Mouse (Mus musculus): ENCODE results near the gene Rtn2. TPM values are rescaled to one million over a fixed set of nuclear protein-coding genes. Genes with fewer than 3 reads are reported as not detected.

Rtn2 gene
- polyA plus RNA-seq, 1 experiment from 2014 or later, result 9.1 TPM

DNA sequence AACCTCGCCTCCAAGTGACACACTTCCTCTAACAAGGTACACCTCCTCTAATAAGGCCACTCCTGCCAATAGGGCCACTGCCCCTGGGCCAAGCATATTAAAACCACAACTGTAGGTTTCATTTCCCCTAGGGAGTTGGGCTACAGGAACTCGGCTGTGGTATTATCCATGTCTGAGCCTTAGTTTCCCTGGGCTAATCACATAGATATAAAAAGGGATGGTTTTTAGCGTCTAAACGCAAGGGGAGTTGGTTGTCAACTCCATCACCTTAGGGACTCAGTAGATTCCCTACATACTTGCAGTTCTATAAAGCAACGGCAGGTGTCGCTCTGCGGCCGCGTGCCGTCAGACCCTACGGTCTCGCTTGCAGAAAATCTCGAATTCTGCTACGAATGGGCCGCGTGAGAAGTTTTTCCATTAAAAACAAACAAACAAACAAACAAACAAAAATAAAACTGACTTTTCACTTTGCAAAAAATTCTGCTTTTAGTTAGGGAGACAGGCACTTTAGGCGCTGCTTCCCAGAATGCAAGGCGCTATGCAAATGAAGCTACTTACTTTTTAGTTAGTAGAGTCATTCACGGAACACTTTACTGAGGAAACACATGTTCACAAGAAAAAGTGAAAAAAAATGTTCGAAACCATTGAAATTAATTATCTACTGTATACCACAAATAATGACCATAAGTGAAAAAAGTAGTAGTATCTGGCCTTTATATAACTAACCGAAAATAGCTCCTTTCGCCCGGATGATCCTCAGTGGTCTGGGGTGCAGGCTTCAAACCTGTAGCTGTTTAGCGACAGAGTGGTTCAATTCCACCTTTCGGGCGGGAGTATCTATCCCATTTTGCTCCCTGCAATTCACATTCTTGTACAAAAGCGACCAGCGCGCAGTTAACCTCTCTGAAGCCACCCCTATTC, 18.3 kb downstream of the Rtn2 start:
- H3K27me3 ChIP-seq (ENCODE audit: insufficient read depth, low read length), result peaks cover 41% of the 10 kb centered on the region

DNA sequence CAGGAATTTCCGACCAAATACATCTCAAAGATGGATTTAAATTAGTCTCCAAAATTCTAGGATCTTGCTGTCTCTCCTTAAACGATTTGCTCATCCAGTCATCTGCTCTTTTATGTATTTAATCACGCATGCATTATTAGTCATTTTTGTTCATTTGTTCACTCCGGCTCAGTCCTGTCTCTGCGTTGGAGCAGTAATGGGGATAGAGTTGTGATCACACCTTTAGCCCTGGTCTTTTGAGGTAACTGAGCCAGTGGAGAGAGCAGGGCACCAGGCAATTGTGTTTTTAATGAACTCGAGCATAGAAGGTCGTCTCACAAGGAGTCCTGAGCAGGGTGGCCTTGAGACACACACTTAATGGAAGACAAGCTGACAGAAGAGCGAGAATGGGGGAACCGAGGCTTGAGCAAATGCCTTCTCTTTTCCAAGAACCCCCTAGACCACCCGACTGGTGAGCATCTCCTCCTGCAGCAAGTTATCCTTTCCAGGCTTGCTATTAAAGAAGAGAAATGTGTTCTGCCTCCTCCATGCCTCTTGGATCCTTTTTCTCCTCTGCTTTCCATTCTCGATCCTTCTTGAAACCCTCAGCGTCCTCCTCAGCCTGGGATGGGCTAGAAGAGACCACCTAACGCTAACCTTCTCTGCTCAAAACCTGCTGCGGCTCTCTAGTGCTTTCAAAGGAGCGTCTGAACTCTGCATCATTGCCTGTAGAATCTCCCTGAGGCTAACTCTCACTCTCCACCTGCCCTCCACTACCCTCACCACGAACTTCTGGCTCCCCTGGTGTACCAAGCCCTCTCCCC, 19.2 kb downstream of the Rtn2 start:
- no peak for ATAC-seq (ENCODE audit: insufficient read depth)
- 11% methylated on average over 16 of the region's 16 CpGs for WGBS
- Histone ChIP-seq H3K9ac (peak overlapping the region; percentile 27), H3K9me3 (ENCODE audit: low read depth, low read length) (no peaks in the 10 kb centered on the region; the same call in 1 of the 2 replicates), H3K4me1 (ENCODE audit: insufficient read depth) (no peaks in the 10 kb centered on the region), H3K4me3 (ENCODE audit: low read depth, low read length) (peak overlapping the region; percentile 39), H3K27me3 (ENCODE audit: insufficient read depth, low read length) (peaks cover 50% of the 10 kb centered on the region), H3K4me2 (peak overlapping the region; percentile 54), H3K36me3 (ENCODE audit: insufficient read depth) (no peaks in the 10 kb centered on the region), H3K27ac (ENCODE audit: low read depth) (no peak overlapping the region)
- no peak for DNase-seq
- TF ChIP-seq CTCF (IDR thresholded peaks at IDR 0.05; ENCODE audit: low read depth), result no peak

More for the DNA sequence above, 18.3 kb downstream of the Rtn2 start:
- peak overlapping the region; percentile 54 for H3K4me2 ChIP-seq
- H3K27ac ChIP-seq (ENCODE audit: low read depth), result no peak overlapping the region
- H3K9ac ChIP-seq, result peak overlapping the region; percentile 7; the same call in 1 of the 2 replicates
- H3K9me3 ChIP-seq (ENCODE audit: low read depth, low read length), result no peaks in the 10 kb centered on the region; the same call in 1 of the 2 replicates
- WGBS, result under 1% methylated on average over 29 of the region's 29 CpGs
- DNase-seq (peak; percentile 94), ATAC-seq (ENCODE audit: insufficient read depth) (peak; percentile 88)
- H3K4me1 ChIP-seq (ENCODE audit: insufficient read depth), result no peaks in the 10 kb centered on the region
- H3K36me3 ChIP-seq (ENCODE audit: insufficient read depth), result no peaks in the 10 kb centered on the region
- TF ChIP-seq CTCF (IDR thresholded peaks at IDR 0.05; ENCODE audit: low read depth), result peak; percentile 96
- H3K4me3 ChIP-seq (ENCODE audit: low read depth, low read length), result peak overlapping the region; percentile 39

DNA sequence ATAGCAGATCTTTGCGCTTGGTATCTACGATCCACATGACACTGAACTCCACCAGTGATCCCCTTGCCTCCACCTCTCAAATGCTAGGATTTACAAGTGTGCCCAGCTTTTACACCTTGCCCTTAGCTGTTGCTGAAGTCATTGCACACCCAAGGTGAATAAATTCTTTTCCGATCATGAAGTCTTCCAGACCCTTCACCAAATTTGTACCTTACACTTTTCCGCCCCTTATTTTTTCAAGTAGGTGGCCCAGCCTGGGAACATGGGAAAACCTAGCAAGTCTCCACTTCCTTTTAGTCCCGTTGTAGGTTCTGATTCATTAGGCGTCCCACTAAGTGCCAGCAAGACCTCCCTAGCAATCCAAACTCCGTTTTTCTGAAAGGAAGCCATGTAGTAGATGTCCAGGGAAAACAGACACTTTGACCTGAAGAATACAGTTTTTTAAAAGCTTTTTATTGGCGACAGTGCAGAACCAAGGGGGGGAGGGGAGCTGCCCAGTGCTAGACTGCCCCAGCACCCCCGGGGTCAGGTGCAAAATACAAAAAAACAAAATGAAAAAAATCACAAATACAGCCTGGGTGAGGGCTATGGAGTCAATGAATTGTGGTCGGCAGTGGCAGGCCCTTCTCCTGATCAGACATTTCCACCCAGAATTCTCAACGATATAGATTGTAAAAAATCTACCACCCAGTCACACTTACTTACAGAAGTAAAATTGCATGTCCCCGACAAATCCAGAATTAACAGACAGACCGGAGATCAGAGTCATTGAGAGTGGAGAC, 20.0 kb downstream of the Rtn2 start:
- Histone ChIP-seq H3K36me3 (ENCODE audit: insufficient read depth) (no peaks in the 10 kb centered on the region), H3K4me3 (ENCODE audit: low read depth, low read length) (peak overlapping the region; percentile 39; the same call in 1 of the 2 replicates), H3K27me3 (ENCODE audit: insufficient read depth, low read length) (peaks cover 58% of the 10 kb centered on the region), H3K4me1 (ENCODE audit: insufficient read depth) (no peaks in the 10 kb centered on the region), H3K9ac (peak overlapping the region; percentile 27; the same call in 1 of the 2 replicates), H3K9me3 (ENCODE audit: low read depth, low read length) (no peaks in the 10 kb centered on the region), H3K4me2 (peak overlapping the region; percentile 54; the same call in 1 of the 2 replicates), H3K27ac (ENCODE audit: low read depth) (no peak overlapping the region)
- DNase-seq (no peak), ATAC-seq (ENCODE audit: insufficient read depth) (no peak)
- 49% methylated on average over 13 of the region's 13 CpGs for WGBS
- TF ChIP-seq CTCF (IDR thresholded peaks at IDR 0.05; ENCODE audit: low read depth), result no peak

DNA sequence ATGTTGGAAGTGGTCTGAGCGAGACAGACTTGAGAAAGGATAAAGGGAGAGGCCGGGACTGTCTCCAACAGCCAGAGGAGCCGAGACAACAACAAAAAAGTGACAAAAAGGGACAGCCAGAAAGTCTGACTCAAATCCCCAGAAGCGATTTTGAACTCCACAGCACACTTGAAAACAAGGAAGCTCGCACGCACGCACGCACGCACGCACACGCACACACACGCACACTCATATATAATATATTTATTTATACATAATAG, 20.6 kb downstream of the Rtn2 start:
- 78% methylated on average over 12 of the region's 12 CpGs for WGBS
- Histone ChIP-seq H3K9ac (no peak overlapping the region), H3K27ac (ENCODE audit: low read depth) (no peak overlapping the region), H3K4me3 (ENCODE audit: low read depth, low read length) (no peak overlapping the region), H3K9me3 (ENCODE audit: low read depth, low read length) (no peaks in the 10 kb centered on the region), H3K27me3 (ENCODE audit: insufficient read depth, low read length) (peaks cover 58% of the 10 kb centered on the region), H3K4me1 (ENCODE audit: insufficient read depth) (no peaks in the 10 kb centered on the region), H3K36me3 (ENCODE audit: insufficient read depth) (no peaks in the 10 kb centered on the region), H3K4me2 (no peak overlapping the region)
- ATAC-seq (ENCODE audit: insufficient read depth) (no peak), DNase-seq (no peak)
- no peak for TF ChIP-seq CTCF (IDR thresholded peaks at IDR 0.05; ENCODE audit: low read depth)

DNA sequence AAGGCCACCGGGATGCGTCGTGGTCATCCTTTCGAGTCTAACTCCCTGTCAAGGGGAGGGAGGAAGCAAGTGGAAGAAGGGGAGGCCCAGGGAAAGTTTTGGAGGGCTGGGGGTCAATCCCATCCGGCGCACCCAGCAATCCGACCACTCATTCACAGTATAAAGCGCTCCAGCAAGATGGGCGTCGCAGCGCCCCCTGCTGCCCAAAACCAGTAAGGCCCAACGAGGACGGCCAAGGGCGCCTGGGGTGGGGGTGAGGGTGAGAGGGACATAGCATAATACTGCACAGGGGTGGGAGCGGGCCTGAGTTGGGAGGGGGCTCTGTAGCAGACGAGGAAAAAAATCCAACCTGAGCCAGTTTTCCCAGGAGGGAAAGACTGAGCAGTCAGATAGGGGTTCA, 21.3 kb downstream of the Rtn2 start:
- Histone ChIP-seq H3K4me1 (ENCODE audit: insufficient read depth) (no peaks in the 10 kb centered on the region), H3K27ac (ENCODE audit: low read depth) (no peak overlapping the region), H3K9me3 (ENCODE audit: low read depth, low read length) (no peaks in the 10 kb centered on the region), H3K36me3 (ENCODE audit: insufficient read depth) (no peaks in the 10 kb centered on the region), H3K27me3 (ENCODE audit: insufficient read depth, low read length) (peaks cover 58% of the 10 kb centered on the region), H3K4me3 (ENCODE audit: low read depth, low read length) (peak overlapping the region; percentile 31), H3K4me2 (peak overlapping the region; percentile 58), H3K9ac (0 out of 2 replicates have a peak overlapping the region, but pooled peaks have one; percentile 10)
- TF ChIP-seq CTCF (IDR thresholded peaks at IDR 0.05; ENCODE audit: low read depth), result peak; percentile 88
- DNase-seq (peak; percentile 86), ATAC-seq (ENCODE audit: insufficient read depth) (no peak)
- 2% methylated on average over 16 of the region's 16 CpGs for WGBS

DNA sequence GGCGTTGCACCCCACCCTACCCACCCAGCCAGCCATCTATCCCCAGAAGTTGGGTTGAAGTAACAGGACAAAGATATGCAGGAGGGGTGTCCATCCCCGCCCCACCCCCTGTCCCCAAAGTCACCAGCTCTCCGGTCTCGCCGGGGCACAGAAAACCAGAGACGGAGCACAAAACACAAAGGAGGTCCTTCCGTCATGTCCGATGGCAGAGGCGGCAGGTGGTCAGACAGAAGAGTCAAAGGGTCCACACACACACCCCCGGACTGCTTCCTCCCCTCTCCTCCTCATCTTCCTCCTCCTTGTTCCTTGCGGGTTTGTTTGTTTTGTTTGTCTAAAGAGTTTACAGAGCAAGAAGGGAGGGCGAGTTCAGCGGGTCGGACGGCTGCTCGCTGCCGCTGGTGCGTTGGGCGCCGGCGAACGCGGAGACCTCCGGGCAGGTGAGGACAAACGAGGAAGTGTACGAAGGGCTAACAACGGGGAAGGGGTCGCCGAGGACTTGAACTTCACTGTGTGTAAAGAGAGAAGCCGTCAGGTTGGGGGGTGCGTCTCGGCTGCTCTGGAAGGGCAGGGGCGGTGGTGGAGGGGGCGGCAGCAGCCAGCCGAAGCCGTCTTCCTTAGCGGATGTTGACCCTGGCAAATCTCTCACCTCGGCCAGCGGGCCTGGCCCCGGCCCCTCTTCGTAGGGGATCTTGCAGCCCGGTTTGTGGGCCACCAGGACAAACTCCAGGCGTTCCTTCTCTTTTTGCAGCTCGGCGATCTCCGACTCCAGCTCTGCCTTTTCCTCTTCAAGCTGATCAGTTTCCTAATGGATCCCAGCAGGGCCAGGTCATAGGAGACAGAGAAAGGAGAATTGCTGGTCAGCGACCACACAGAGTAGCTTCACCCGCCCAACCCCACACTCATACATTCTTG, 22.3 kb downstream of the Rtn2 start:
- DNase-seq, result no peak

More for the DNA sequence above, 22.3 kb downstream of the Rtn2 start:
- no peak for ATAC-seq (ENCODE audit: insufficient read depth)
- H3K4me2 ChIP-seq, result peak overlapping the region; percentile 58
- peaks cover 58% of the 10 kb centered on the region for H3K27me3 ChIP-seq (ENCODE audit: insufficient read depth, low read length)
- H3K4me3 ChIP-seq (ENCODE audit: low read depth, low read length), result peak overlapping the region; percentile 31
- no peaks in the 10 kb centered on the region for H3K4me1 ChIP-seq (ENCODE audit: insufficient read depth)
- H3K36me3 ChIP-seq (ENCODE audit: insufficient read depth), result no peaks in the 10 kb centered on the region
- no peak overlapping the region for H3K9ac ChIP-seq
- no peaks in the 10 kb centered on the region for H3K9me3 ChIP-seq (ENCODE audit: low read depth, low read length)
- no peak overlapping the region for H3K27ac ChIP-seq (ENCODE audit: low read depth)
- WGBS, result 2% methylated on average over 48 of the region's 48 CpGs
- no peak for TF ChIP-seq CTCF (IDR thresholded peaks at IDR 0.05; ENCODE audit: low read depth)

Data from lung, embryonic 14.5 days (tissue).